Mouse (Mus musculus): ENCODE measurements around the gene Nomo1. TPM values are rescaled to one million over a fixed set of nuclear protein-coding genes. Genes with fewer than 3 reads are reported as not detected.
A peak's percentile ranks its signal among the peaks of the same experiment; 100 is the strongest.

Nomo1 gene
- polyA plus RNA-seq, 1 experiment from 2014 or later, result 14.9 TPM

DNA sequence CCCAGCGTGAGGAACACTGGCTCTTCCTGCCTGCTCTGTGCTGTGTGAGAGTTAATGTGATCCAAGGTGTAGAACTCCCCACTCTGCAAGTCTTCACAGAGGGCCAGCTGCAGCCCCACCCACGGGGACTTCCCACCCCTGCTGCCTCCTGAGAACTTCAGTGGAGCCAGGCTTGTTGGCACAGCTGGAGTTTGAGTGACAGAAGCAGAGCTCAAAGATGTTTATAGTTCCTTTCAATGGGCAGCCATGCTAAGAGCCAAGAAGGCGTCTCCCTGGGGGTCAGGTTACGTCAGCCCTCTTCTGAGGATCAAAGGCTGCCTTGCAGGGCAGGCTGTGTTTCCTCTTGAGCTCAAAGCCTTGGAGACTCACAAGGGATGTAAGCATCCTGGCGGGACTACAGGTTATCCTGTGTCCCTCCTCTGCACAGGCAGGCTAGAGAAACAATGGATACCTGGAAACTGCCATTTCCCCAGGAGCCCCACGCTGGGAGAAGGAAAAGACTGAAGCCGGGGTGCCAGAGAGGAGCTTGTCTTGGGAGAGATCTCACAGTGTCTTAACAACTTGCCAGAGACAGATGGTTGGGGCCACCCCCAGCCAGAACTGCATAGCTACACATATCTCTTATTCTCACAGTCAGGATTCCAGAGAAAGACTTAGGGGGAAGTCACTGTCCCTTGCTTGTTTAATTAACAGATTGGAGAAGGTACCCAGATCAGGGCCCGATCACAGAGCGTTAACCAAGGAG lies 20.1 kb upstream of the Nomo1 start:
- WGBS, result 13% methylated on average over 9 of the region's 9 CpGs
- Histone ChIP-seq H3K4me2 (replicated peaks; ENCODE audit: low read depth, low read length) (no peak overlapping the region), H3K36me3 (ENCODE audit: control insufficient read depth, insufficient read depth, low read length) (no peaks in the 10 kb centered on the region), H3K27ac (ENCODE audit: low read depth, low read length) (no peak overlapping the region), H3K27me3 (ENCODE audit: control insufficient read depth, insufficient read depth, low read length) (no peaks in the 10 kb centered on the region), H3K9me3 (ENCODE audit: control insufficient read depth, low read length) (no peaks in the 10 kb centered on the region), H3K4me1 (replicated peaks; ENCODE audit: control insufficient read depth, insufficient read depth, low read length) (0 out of 2 replicates have a peak, but pooled peaks cover 3% of the 10 kb centered on the region), H3K4me3 (ENCODE audit: low read depth, low read length) (no peak overlapping the region), H3K9ac (ENCODE audit: low read depth, low read length) (no peak overlapping the region)
- no peak for ATAC-seq (ENCODE audit: low FRiP score)
- peak; percentile 48 for DNase-seq (ENCODE audit: low spot score)

DNA sequence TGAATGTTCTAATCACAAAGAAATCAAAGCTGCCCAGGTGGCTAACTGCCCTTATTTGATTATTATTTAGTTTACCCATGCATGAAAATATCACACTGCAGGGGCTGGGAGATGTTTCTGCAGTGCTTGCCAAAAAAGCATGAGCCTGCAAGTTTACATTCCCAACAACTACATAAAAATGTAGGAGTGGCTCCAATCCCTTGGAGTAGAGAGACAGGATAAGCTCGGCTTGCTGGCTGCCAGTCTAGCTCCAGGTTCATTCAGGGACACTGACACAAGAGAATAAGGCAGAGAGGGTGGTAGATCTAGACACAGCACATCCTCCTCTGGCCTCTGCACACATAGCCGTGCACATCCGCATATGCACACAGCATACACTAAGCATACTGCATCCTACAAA lies 13.9 kb upstream of the Nomo1 start:
- no peak for DNase-seq (ENCODE audit: low spot score)
- Histone ChIP-seq H3K4me1 (replicated peaks; ENCODE audit: control insufficient read depth, insufficient read depth, low read length) (no peaks in the 10 kb centered on the region), H3K27ac (ENCODE audit: low read depth, low read length) (no peak overlapping the region), H3K36me3 (ENCODE audit: control insufficient read depth, insufficient read depth, low read length) (no peaks in the 10 kb centered on the region), H3K4me2 (replicated peaks; ENCODE audit: low read depth, low read length) (no peak overlapping the region), H3K27me3 (ENCODE audit: control insufficient read depth, insufficient read depth, low read length) (no peaks in the 10 kb centered on the region), H3K4me3 (ENCODE audit: low read depth, low read length) (no peak overlapping the region), H3K9ac (ENCODE audit: low read depth, low read length) (no peak overlapping the region), H3K9me3 (ENCODE audit: control insufficient read depth, low read length) (no peaks in the 10 kb centered on the region)
- no peak for ATAC-seq (ENCODE audit: low FRiP score)
- WGBS, result 75% methylated on average over 3 of the region's 3 CpGs

DNA sequence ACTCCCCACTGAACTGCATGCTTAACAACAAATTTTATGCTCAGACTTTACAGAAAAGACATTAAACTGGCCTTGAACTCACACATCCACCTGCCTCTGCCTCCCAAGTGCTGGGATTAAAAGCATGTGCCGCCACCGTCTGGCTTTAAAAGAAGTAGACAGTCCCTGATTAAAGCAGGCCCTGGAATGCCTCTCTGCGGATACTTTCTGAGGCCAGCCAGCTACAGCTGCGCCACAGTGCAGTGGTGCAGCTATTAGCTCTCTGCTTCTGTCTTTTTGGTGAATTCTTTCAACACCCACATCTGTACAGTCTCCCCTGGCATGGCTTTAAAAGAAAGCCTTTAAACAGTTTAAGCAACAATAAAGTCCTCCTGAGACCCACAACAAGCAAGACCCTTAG lies 11.5 kb upstream of the Nomo1 start:
- Histone ChIP-seq H3K27ac (ENCODE audit: low read depth, low read length) (no peak overlapping the region), H3K4me1 (replicated peaks; ENCODE audit: control insufficient read depth, insufficient read depth, low read length) (no peaks in the 10 kb centered on the region), H3K9me3 (ENCODE audit: control insufficient read depth, low read length) (no peaks in the 10 kb centered on the region), H3K27me3 (ENCODE audit: control insufficient read depth, insufficient read depth, low read length) (no peaks in the 10 kb centered on the region), H3K4me3 (ENCODE audit: low read depth, low read length) (no peak overlapping the region), H3K9ac (ENCODE audit: low read depth, low read length) (no peak overlapping the region), H3K4me2 (replicated peaks; ENCODE audit: low read depth, low read length) (no peak overlapping the region), H3K36me3 (ENCODE audit: control insufficient read depth, insufficient read depth, low read length) (no peaks in the 10 kb centered on the region)
- ATAC-seq (ENCODE audit: low FRiP score) (no peak), DNase-seq (ENCODE audit: low spot score) (no peak)
- 43% methylated on average over 4 of the region's 4 CpGs for WGBS

DNA sequence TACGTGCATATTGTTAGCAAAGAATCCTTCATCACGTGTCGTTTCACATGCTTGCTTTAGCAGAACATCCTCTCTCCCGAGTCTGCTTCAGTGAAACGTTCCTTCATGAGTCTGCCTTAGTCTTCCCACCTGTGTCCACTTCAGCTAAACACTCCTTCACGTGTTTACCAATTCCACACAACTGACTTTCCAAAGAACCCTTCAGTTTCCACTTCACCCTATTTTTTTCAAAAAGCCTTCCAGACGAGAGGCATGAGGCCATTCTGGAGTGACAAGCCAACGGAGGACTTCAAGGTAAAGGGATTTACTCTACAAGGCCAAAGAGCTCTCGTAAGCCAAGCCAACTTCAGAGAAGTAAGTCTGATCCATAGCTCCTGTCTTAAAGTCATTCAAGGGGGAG lies 8.1 kb upstream of the Nomo1 start:
- H3K27ac ChIP-seq (ENCODE audit: low read depth, low read length), result no peak overlapping the region
- H3K4me3 ChIP-seq (ENCODE audit: low read depth, low read length), result no peak overlapping the region
- no peaks in the 10 kb centered on the region for H3K27me3 ChIP-seq (ENCODE audit: control insufficient read depth, insufficient read depth, low read length)
- no peak for ATAC-seq (ENCODE audit: low FRiP score)
- DNase-seq (ENCODE audit: low spot score), result no peak
- H3K4me1 ChIP-seq (replicated peaks; ENCODE audit: control insufficient read depth, insufficient read depth, low read length), result no peaks in the 10 kb centered on the region
- no peak overlapping the region for H3K4me2 ChIP-seq (replicated peaks; ENCODE audit: low read depth, low read length)
- H3K36me3 ChIP-seq (ENCODE audit: control insufficient read depth, insufficient read depth, low read length), result no peaks in the 10 kb centered on the region
- H3K9ac ChIP-seq (ENCODE audit: low read depth, low read length), result no peak overlapping the region
- WGBS, result 81% methylated on average over 9 of the region's 9 CpGs
- no peaks in the 10 kb centered on the region for H3K9me3 ChIP-seq (ENCODE audit: control insufficient read depth, low read length)

DNA sequence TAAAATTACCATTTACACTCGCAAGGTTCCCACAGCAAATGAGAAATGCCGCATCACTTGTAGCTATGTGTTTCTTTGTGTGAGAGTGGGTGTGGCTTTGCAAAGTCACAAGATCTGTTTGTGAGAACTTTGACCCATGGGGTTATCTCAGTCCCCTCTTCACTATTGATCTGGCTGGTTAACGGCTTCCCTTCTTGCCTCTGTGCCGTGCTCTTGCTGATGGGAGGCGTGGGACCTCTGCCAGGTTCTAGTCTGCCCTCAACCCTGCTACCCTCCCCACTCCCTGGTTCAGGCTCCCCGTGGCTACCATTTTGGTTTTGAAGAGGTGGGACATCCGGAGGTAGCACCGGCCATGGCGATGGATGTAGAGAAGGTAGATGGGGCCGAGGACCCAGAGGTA lies 4.8 kb upstream of the Nomo1 start:
- Histone ChIP-seq H3K36me3 (ENCODE audit: control insufficient read depth, insufficient read depth, low read length) (no peaks in the 10 kb centered on the region), H3K9ac (ENCODE audit: low read depth, low read length) (no peak overlapping the region), H3K4me2 (replicated peaks; ENCODE audit: low read depth, low read length) (no peak overlapping the region), H3K27me3 (ENCODE audit: control insufficient read depth, insufficient read depth, low read length) (no peaks in the 10 kb centered on the region), H3K4me3 (ENCODE audit: low read depth, low read length) (no peak overlapping the region), H3K4me1 (replicated peaks; ENCODE audit: control insufficient read depth, insufficient read depth, low read length) (no peaks in the 10 kb centered on the region), H3K9me3 (ENCODE audit: control insufficient read depth, low read length) (no peaks in the 10 kb centered on the region), H3K27ac (ENCODE audit: low read depth, low read length) (no peak overlapping the region)
- DNase-seq (ENCODE audit: low spot score) (no peak), ATAC-seq (ENCODE audit: low FRiP score) (no peak)
- 90% methylated on average over 10 of the region's 10 CpGs for WGBS

DNA sequence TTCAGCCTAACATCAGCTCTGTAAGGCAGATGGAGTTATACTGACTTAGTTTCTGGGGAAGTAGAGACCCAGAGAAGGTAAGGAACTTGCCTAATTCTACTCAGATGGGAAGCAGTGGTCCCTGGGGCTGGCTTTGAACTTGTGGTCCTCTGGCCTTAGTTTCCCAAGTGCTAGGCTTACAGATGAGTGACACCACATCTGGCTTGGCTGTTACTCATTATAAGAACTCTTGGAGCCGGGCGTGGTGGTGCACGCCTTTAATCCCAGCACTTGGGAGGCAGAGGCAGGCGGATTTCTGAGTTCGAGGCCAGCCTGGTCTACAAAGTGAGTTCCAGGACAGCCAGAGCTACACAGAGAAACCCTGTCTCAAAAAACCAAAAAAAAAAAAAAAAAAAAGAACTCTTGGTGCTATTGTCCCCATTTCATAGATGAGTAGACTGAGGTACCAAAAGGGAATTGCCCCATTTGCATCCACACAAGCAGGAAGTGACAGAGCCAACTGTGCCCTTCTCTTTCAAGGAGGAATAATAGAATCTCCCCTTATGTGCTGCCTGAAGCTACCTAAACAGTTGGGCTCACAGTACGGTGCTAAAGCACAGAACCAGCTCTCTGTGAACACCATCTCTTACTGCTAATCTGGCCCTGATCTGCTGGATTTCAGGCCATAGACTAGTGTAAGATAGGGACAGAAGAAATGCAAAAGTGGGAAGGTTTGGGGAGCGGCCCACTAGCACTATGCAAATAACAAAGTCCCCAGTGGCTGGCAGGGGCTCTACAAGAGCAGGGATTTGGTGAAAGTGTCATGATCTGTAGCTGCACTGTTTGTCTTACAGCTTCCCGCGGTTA lies 4.0 kb upstream of the Nomo1 start:
- no peaks in the 10 kb centered on the region for H3K36me3 ChIP-seq (ENCODE audit: control insufficient read depth, insufficient read depth, low read length)
- whole genome bisulfite sequencing, result 66% methylated on average over 9 of the region's 9 CpGs
- no peak overlapping the region for H3K4me3 ChIP-seq (ENCODE audit: low read depth, low read length)
- no peak overlapping the region for H3K4me2 ChIP-seq (replicated peaks; ENCODE audit: low read depth, low read length)
- H3K27me3 ChIP-seq (ENCODE audit: control insufficient read depth, insufficient read depth, low read length), result no peaks in the 10 kb centered on the region
- no peaks in the 10 kb centered on the region for H3K9me3 ChIP-seq (ENCODE audit: control insufficient read depth, low read length)
- H3K27ac ChIP-seq (ENCODE audit: low read depth, low read length), result no peak overlapping the region
- H3K9ac ChIP-seq (ENCODE audit: low read depth, low read length), result no peak overlapping the region
- DNase-seq (ENCODE audit: low spot score) (peak; percentile 22), ATAC-seq (ENCODE audit: low FRiP score) (no peak)
- no peaks in the 10 kb centered on the region for H3K4me1 ChIP-seq (replicated peaks; ENCODE audit: control insufficient read depth, insufficient read depth, low read length)

DNA sequence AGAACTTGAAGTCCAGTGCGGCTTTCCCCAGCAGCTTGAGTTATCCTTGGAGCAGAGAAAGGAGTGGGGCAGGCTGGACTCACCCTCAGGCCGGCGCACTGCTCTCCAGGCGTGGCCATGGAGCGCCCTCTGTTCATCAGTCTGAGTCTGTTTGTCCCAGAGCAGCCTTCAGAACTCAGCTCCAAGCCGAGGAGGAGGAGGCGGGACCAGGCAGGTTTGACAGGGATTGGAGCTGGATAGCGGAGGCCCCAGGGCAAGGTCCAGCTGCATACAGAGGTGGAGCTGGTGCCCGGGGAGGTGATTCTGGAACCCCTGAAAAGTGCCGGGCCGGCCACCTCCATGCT lies 3.4 kb upstream of the Nomo1 start, which contains the start of gene Abcc6:
TSS of gene Abcc6 (minus strand) at position 158 of the 344 bp plus-strand sequence.
- H3K4me1 ChIP-seq (replicated peaks; ENCODE audit: control insufficient read depth, insufficient read depth, low read length), result no peaks in the 10 kb centered on the region

DNA sequence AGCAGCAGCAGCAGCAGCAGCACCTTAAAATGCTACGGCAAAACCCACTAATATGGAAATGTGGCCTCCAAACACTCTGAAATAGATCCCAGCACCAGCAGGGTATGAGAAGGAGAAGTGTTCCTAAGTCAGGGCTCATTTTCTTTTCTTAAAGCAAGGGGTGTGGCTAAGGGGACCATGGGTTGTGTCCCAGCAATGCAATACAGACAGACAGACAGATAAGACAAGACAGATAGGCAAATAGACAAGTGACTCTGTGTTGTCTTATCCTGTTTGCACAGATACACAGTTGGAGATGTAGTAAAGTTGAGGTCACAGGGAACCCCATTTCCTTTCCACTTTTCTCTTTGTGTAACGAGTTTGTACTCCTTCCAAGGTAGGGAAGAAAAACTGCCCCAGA lies 2.4 kb upstream of the Nomo1 start:
- no peaks in the 10 kb centered on the region for H3K27me3 ChIP-seq (ENCODE audit: control insufficient read depth, insufficient read depth, low read length)
- no peak overlapping the region for H3K9ac ChIP-seq (ENCODE audit: low read depth, low read length)
- H3K36me3 ChIP-seq (ENCODE audit: control insufficient read depth, insufficient read depth, low read length), result no peaks in the 10 kb centered on the region
- 79% methylated on average over 2 of the region's 2 CpGs for WGBS
- H3K4me2 ChIP-seq (replicated peaks; ENCODE audit: low read depth, low read length), result no peak overlapping the region
- no peaks in the 10 kb centered on the region for H3K4me1 ChIP-seq (replicated peaks; ENCODE audit: control insufficient read depth, insufficient read depth, low read length)
- no peak overlapping the region for H3K4me3 ChIP-seq (ENCODE audit: low read depth, low read length)
- DNase-seq (ENCODE audit: low spot score) (no peak), ATAC-seq (ENCODE audit: low FRiP score) (no peak)
- no peak overlapping the region for H3K27ac ChIP-seq (ENCODE audit: low read depth, low read length)
- H3K9me3 ChIP-seq (ENCODE audit: control insufficient read depth, low read length), result no peaks in the 10 kb centered on the region

More for the DNA sequence above, 3.4 kb upstream of the Nomo1 start, which contains the start of gene Abcc6:
- H3K9ac ChIP-seq (ENCODE audit: low read depth, low read length), result no peak within 1 kb of the TSS
- H3K27me3 ChIP-seq (ENCODE audit: control insufficient read depth, insufficient read depth, low read length), result no peaks in the 10 kb centered on the region
- H3K4me3 ChIP-seq (ENCODE audit: low read depth, low read length), result no peak within 1 kb of the TSS
- H3K36me3 ChIP-seq (ENCODE audit: control insufficient read depth, insufficient read depth, low read length), result no peaks in the 10 kb centered on the region
- ATAC-seq (ENCODE audit: low FRiP score), result no peak
- no peaks in the 10 kb centered on the region for H3K9me3 ChIP-seq (ENCODE audit: control insufficient read depth, low read length)
- no peak within 1 kb of the TSS for H3K27ac ChIP-seq (ENCODE audit: low read depth, low read length)
- WGBS, result 10% methylated on average over 11 of the region's 11 CpGs
- peak; percentile 14 for DNase-seq (ENCODE audit: low spot score)
- H3K4me2 ChIP-seq (replicated peaks; ENCODE audit: low read depth, low read length), result no peak within 1 kb of the TSS
